Mouse (Mus musculus): ENCODE data around the gene Cd3e.

- TF ChIP-seq CTCF (IDR thresholded peaks at IDR 0.05; ENCODE audit: insufficient read depth, low read length), result no peak
- peak; percentile 29; the same call in 1 of the 2 replicates for TF ChIP-seq POLR2A (IDR thresholded peaks at IDR 0.05; ENCODE audit: borderline replicate concordance, extremely low read depth, low read depth, low read length)
These were observed 23.1 kb downstream of the Cd3e start for GRCm38 (mm10) chr9:44986242-44986781.
